Mouse (Mus musculus): ENCODE measurements around the gene Rnf208. TPM values are rescaled to one million over a fixed set of nuclear protein-coding genes. Genes with fewer than 3 reads are reported as not detected.

Gene Rnf208
- total RNA-seq, 2 experiments from 2014 or later, result 0.58 TPM; not detected in 1

- peak; percentile 56 for ATAC-seq (replicated peaks; ENCODE audit: poor library complexity, severe bottlenecking)
These were observed 18.2 kb upstream of the Rnf208 start for GRCm38 (mm10) chr2:25223681-25224491.

- peak; percentile 62; the same call in 1 of the 2 replicates for ATAC-seq (replicated peaks; ENCODE audit: poor library complexity, severe bottlenecking)
These were observed 17.6 kb upstream of the Rnf208 start, which contains the start of gene Tubb4b for GRCm38 (mm10) chr2:25224492-25224765. Tubb4b (minus strand) TSS chr2:25224702.

- peak; percentile 66 for ATAC-seq (replicated peaks; ENCODE audit: poor library complexity, severe bottlenecking)
These were observed 17.0 kb upstream of the Rnf208 start for GRCm38 (mm10) chr2:25224766-25225752.

GRCm38 (mm10) chr2:25225811-25226379 lies 16.2 kb upstream of the Rnf208 start:
- ATAC-seq (replicated peaks; ENCODE audit: poor library complexity, severe bottlenecking), result no peak

GRCm38 (mm10) chr2:25226864-25227263 lies 15.2 kb upstream of the Rnf208 start:
- ATAC-seq (replicated peaks; ENCODE audit: poor library complexity, severe bottlenecking), result no peak

GRCm38 (mm10) chr2:25227406-25227805 lies 14.6 kb upstream of the Rnf208 start:
- ATAC-seq (replicated peaks; ENCODE audit: poor library complexity, severe bottlenecking), result no peak

GRCm38 (mm10) chr2:25228431-25228889 lies 13.6 kb upstream of the Rnf208 start:
- peak; percentile 39 for ATAC-seq (replicated peaks; ENCODE audit: poor library complexity, severe bottlenecking)

GRCm38 (mm10) chr2:25228995-25229530 lies 13.0 kb upstream of the Rnf208 start:
- no peak for ATAC-seq (replicated peaks; ENCODE audit: poor library complexity, severe bottlenecking)

- no peak for ATAC-seq (replicated peaks; ENCODE audit: poor library complexity, severe bottlenecking)
These were observed 12.5 kb upstream of the Rnf208 start for GRCm38 (mm10) chr2:25229582-25229981.

GRCm38 (mm10) chr2:25230581-25230980 lies 11.5 kb upstream of the Rnf208 start:
- no peak for ATAC-seq (replicated peaks; ENCODE audit: poor library complexity, severe bottlenecking)

GRCm38 (mm10) chr2:25231038-25231437 lies 11.0 kb upstream of the Rnf208 start:
- ATAC-seq (replicated peaks; ENCODE audit: poor library complexity, severe bottlenecking), result no peak

- ATAC-seq (replicated peaks; ENCODE audit: poor library complexity, severe bottlenecking), result peak; percentile 60
These were observed 8.6 kb upstream of the Rnf208 start for GRCm38 (mm10) chr2:25233421-25233820.

- no peak for ATAC-seq (replicated peaks; ENCODE audit: poor library complexity, severe bottlenecking)
These were observed 8.0 kb upstream of the Rnf208 start, which contains the start of gene Slc34a3 for GRCm38 (mm10) chr2:25234050-25234449. Slc34a3 (minus strand) TSS chr2:25234364.

GRCm38 (mm10) chr2:25234551-25235220 lies 7.4 kb upstream of the Rnf208 start:
- ATAC-seq (replicated peaks; ENCODE audit: poor library complexity, severe bottlenecking), result no peak

- ATAC-seq (replicated peaks; ENCODE audit: poor library complexity, severe bottlenecking), result no peak
These were observed 5.4 kb upstream of the Rnf208 start, which contains the start of gene Rnf224 for GRCm38 (mm10) chr2:25236614-25237013. Rnf224 (minus strand) TSS chr2:25236787.

- no peak for ATAC-seq (replicated peaks; ENCODE audit: poor library complexity, severe bottlenecking)
These were observed 4.5 kb upstream of the Rnf208 start for GRCm38 (mm10) chr2:25237522-25237921.

GRCm38 (mm10) chr2:25238106-25238505 lies 3.9 kb upstream of the Rnf208 start:
- no peak for ATAC-seq (replicated peaks; ENCODE audit: poor library complexity, severe bottlenecking)

- no peak for ATAC-seq (replicated peaks; ENCODE audit: poor library complexity, severe bottlenecking)
These were observed 2.3 kb upstream of the Rnf208 start for GRCm38 (mm10) chr2:25239766-25240165.

- ATAC-seq (replicated peaks; ENCODE audit: poor library complexity, severe bottlenecking), result no peak
These were observed 1.7 kb upstream of the Rnf208 start for GRCm38 (mm10) chr2:25240310-25240709.

All from granulocyte monocyte progenitor cell, adult 5-6 weeks (primary cell).